ENCODE assay signal across 18 mouse cellular contexts in genomic region chrX:56384142-56384541, GRCm38 (mm10). TPM values are rescaled to one million over a fixed set of nuclear protein-coding genes. Genes with fewer than 3 reads are reported as not detected.
DNase-seq lines count a peak whose midpoint lies in the region; ATAC-seq and TF ChIP-seq lines count a peak whose summit lies in the region.
"Had no signal": no experiment of that assay in that cellular context is flagged by ENCODE, and none has a peak within 500 bp of the region (broad histone marks: within the 10 kb centered on the region; RNA-seq: fewer than 3 reads in every experiment).

No protein-coding gene starts in this region.

- no peaks in the 10 kb centered on the region for H3K36me3 ChIP-seq in limb, embryonic 14.5 days (ENCODE audit: control insufficient read depth, insufficient read depth, low read length)
- H3K36me3 ChIP-seq in limb, embryonic 10.5 days: no peaks in the 10 kb centered on the region
- H3K36me3 ChIP-seq: heart, embryonic 12.5 days; hindbrain, embryonic 15.5 days; stomach, embryonic 15.5 days had no signal

- ATAC-seq in limb, embryonic 14.5 days (ENCODE audit: low FRiP score, low read depth): no peak
- peak; percentile 49 for ATAC-seq in activated CD4-positive, CD25-positive, alpha-beta regulatory T cell, adult 4 months
- no peak for ATAC-seq in cerebellum, adult (ENCODE audit: insufficient number of reproducible peaks, low FRiP score, low TSS enrichment)
- ATAC-seq: forebrain, embryonic 13.5 days; lung, postnatal 0 days had no signal

- no peak overlapping the region for H3K4me2 ChIP-seq in limb, embryonic 14.5 days (replicated peaks; ENCODE audit: low read depth, low read length, severe bottlenecking)
- H3K4me2 ChIP-seq: forebrain, embryonic 13.5 days; heart, embryonic 12.5 days; hindbrain, embryonic 15.5 days; liver, embryonic 11.5 days; midbrain, embryonic 11.5 days; stomach, embryonic 15.5 days had no signal

- H3K9me3 ChIP-seq in limb, embryonic 14.5 days (ENCODE audit: control insufficient read depth, low read length): no peaks in the 10 kb centered on the region
- H3K9me3 ChIP-seq in limb, embryonic 10.5 days (replicated peaks): 0 out of 2 replicates have a peak, but pooled peaks cover 2% of the 10 kb centered on the region
- H3K9me3 ChIP-seq: forebrain, embryonic 13.5 days; hindbrain, embryonic 15.5 days; stomach, embryonic 15.5 days had no signal

- TF ChIP-seq POLR2A in limb, embryonic 14.5 days (IDR thresholded peaks at IDR 0.05; ENCODE audit: borderline replicate concordance, extremely low read depth, insufficient read depth, insufficient read length): no peak

- peak; percentile 32 for DNase-seq in embryo, embryonic 10 days (ENCODE audit: low spot score)
- DNase-seq in embryo, embryonic 9.5 days (ENCODE audit: extremely low spot score): no peak
- peak; percentile 20 for DNase-seq in limb, embryonic 14.5 days (ENCODE audit: low spot score)
- no peak for DNase-seq in limb, embryonic 10.5 days (ENCODE audit: low spot score)
- DNase-seq in retina, embryonic 14.5 days (ENCODE audit: low spot score): peak; percentile 66
- DNase-seq in heart, adult 11 months: no peak
- DNase-seq: cerebellum, adult 9-11 months; gastrocnemius, postnatal 25 days; thymus, postnatal 25 days had no signal

- no peak overlapping the region for H3K4me3 ChIP-seq in limb, embryonic 14.5 days (replicated peaks; ENCODE audit: low read length)
- no peak overlapping the region for H3K4me3 ChIP-seq in limb, embryonic 10.5 days
- H3K4me3 ChIP-seq: forebrain, embryonic 13.5 days; heart, embryonic 12.5 days; hindbrain, embryonic 15.5 days; stomach, embryonic 15.5 days had no signal

- no peaks in the 10 kb centered on the region for H3K27me3 ChIP-seq in limb, embryonic 14.5 days (ENCODE audit: control insufficient read depth, insufficient read depth, low read length)
- H3K27me3 ChIP-seq in limb, embryonic 10.5 days (ENCODE audit: low read depth, poor library complexity, severe bottlenecking): no peaks in the 10 kb centered on the region
- H3K27me3 ChIP-seq: forebrain, embryonic 13.5 days; heart, embryonic 12.5 days; hindbrain, embryonic 15.5 days; stomach, embryonic 15.5 days had no signal

- no peak overlapping the region for H3K27ac ChIP-seq in limb, embryonic 14.5 days (replicated peaks; ENCODE audit: low read depth, low read length)
- no peak overlapping the region for H3K27ac ChIP-seq in limb, embryonic 10.5 days
- H3K27ac ChIP-seq: forebrain, embryonic 13.5 days; hindbrain, embryonic 15.5 days; stomach, embryonic 15.5 days had no signal

- 82% methylated on average over 2 of the region's 2 CpGs for WGBS in limb, embryonic 14.5 days
- 81% methylated on average over 2 of the region's 2 CpGs for WGBS in limb, embryonic 10.5 days

- H3K4me1 ChIP-seq in limb, embryonic 14.5 days (ENCODE audit: control insufficient read depth, insufficient read depth, low read length): no peaks in the 10 kb centered on the region
- H3K4me1 ChIP-seq in limb, embryonic 10.5 days: no peaks in the 10 kb centered on the region
- H3K4me1 ChIP-seq: forebrain, embryonic 13.5 days; heart, embryonic 12.5 days; hindbrain, embryonic 15.5 days; stomach, embryonic 15.5 days had no signal

- no peak overlapping the region for H3K9ac ChIP-seq in limb, embryonic 14.5 days (ENCODE audit: low read depth, low read length, severe bottlenecking)
- H3K9ac ChIP-seq: forebrain, embryonic 13.5 days; heart, embryonic 12.5 days; hindbrain, embryonic 15.5 days; stomach, embryonic 15.5 days had no signal

RNA-seq across cellular contexts. Expression of gene Smim10l2a, which starts 9.8 kb away (rescaled TPM):
- polyA plus RNA-seq in limb, embryonic 14.5 days (2012; rRNA removed): 4.0 and 4.5 TPM in 2 replicates
- polyA plus RNA-seq in limb, embryonic 14.5 days (2014; fragmentation: Nextera tagmentation; extraction: Ambion mirVana): 3.8 and 5.7 TPM in 2 replicates
- polyA plus RNA-seq in limb, embryonic 10.5 days (2016; fragmentation: Nextera tagmentation; extraction: Ambion mirVana): 5.9 and 10.6 TPM in 2 replicates
- polyA plus RNA-seq in activated CD4-positive, CD25-positive, alpha-beta regulatory T cell, adult 4 months (2017; shearing (Covaris generic)): 1 to 10 TPM; 2.6 to 3.7 TPM

RNA-seq across cellular contexts. Expression of gene Zfp449, which starts 37.9 kb away (rescaled TPM):
- 6.1 and 6.2 TPM in 2 replicates for polyA plus RNA-seq in limb, embryonic 14.5 days (2012; rRNA removed)
- polyA plus RNA-seq in limb, embryonic 14.5 days (2014; fragmentation: Nextera tagmentation; extraction: Ambion mirVana): 9.9 and 10.4 TPM in 2 replicates
- 7.6 and 9.1 TPM in 2 replicates for polyA plus RNA-seq in limb, embryonic 10.5 days (2016; fragmentation: Nextera tagmentation; extraction: Ambion mirVana)
- under 1 TPM; 0.12 to 0.84 TPM for polyA plus RNA-seq in activated CD4-positive, CD25-positive, alpha-beta regulatory T cell, adult 4 months (2017; shearing (Covaris generic))

Comparison
In these comparisons a context has a peak if more than half of its experiments do, and no peak if none do; other contexts are left out.
1. DNase-seq: peak in embryo, embryonic 10 days (single experiment), limb, embryonic 14.5 days (single experiment) and retina, embryonic 14.5 days (single experiment); none in embryo, embryonic 9.5 days (single experiment), limb, embryonic 10.5 days (single experiment) and heart, adult 11 months (single experiment).